Mouse (Mus musculus) neural tube, embryonic 15.5 days (tissue): ENCODE measurements at regions not wholly inside any gene's neighbourhood (a gene's known extent, or its start where the extent isn't known, plus 50 kb on each side); places are given as distances from the start of the nearest gene placed in this dataset.

ENCODE experiments used
- ATAC-seq: fragments of 200-750 bp; cut with Nextera tagmentation; 2 replicates; pipeline ENCODE4 v1.8.0; 2017; ENCODE audit warnings: mild to moderate bottlenecking, moderate TSS enrichment, moderate library complexity; ENCODE audit not compliant: low FRiP score
- H3K27ac ChIP-seq: fragments of 300-500 bp; sonication (generic); replicated peaks from 2 replicates; pipeline ENCODE4 v1.5.1; 2015; ENCODE audit warnings: mild to moderate bottlenecking, inconsistent platforms
- H3K27me3 ChIP-seq: fragments of 300-500 bp; sonication (generic); replicated peaks from 2 replicates; pipeline ENCODE4 v1.6.1; 2015; ENCODE audit warnings: inconsistent platforms
- H3K36me3 ChIP-seq: fragments of 300-500 bp; sonication (generic); 2 replicates; pipeline ENCODE4 v1.6.1; 2015; ENCODE audit warnings: inconsistent platforms
- H3K4me1 ChIP-seq: fragments of 300-500 bp; sonication (generic); 2 replicates; pipeline ENCODE4 v1.6.1; 2015; ENCODE audit warnings: inconsistent platforms
- H3K4me2 ChIP-seq: fragments of 300-500 bp; sonication (generic); 2 replicates; pipeline ENCODE4 v1.6.1; 2015; ENCODE audit warnings: inconsistent platforms, mild to moderate bottlenecking, moderate library complexity
- H3K4me3 ChIP-seq: fragments of 300-500 bp; sonication (generic); replicated peaks from 2 replicates; pipeline ENCODE4 v1.5.1; 2015; ENCODE audit warnings: mild to moderate bottlenecking, inconsistent platforms
- H3K9ac ChIP-seq: fragments of 300-500 bp; sonication (generic); replicated peaks from 2 replicates; pipeline ENCODE4 v1.6.1; 2015; ENCODE audit warnings: mild to moderate bottlenecking, inconsistent platforms
- H3K9me3 ChIP-seq: fragments of 300-500 bp; sonication (generic); replicated peaks from 2 replicates; pipeline ENCODE4 v1.6.1; 2016; ENCODE audit warnings: inconsistent platforms
- WGBS: fragments of 180-500 bp; shearing (Covaris S2); methylation state at CpG from one replicate; pipeline ENCODE4 v1.1.7; 2015; ENCODE audit warnings: mixed read lengths; 5-methylcytosine and 5-hydroxymethylcytosine counted together

- H3K9ac ChIP-seq: no peak overlapping the region
- 14% methylated on average over 14 of the region's 14 CpGs for WGBS
- ATAC-seq: peak; percentile 79; the same call in 1 of the 2 replicates
Measured at GRCm38 (mm10) chr19:26977887-26978639, 92.4 kb downstream of the Gm815 start.

GRCm38 (mm10) chr19:26978640-26979007 lies 92.9 kb downstream of the Gm815 start:
- H3K27ac ChIP-seq: no peak overlapping the region

More at GRCm38 (mm10) chr19:26977887-26978639, 92.4 kb downstream of the Gm815 start:
- Histone ChIP-seq H3K4me2 (peak overlapping the region; percentile 38), H3K27me3 (no peaks in the 10 kb centered on the region), H3K4me3 (no peak overlapping the region), H3K36me3 (no peaks in the 10 kb centered on the region), H3K27ac (peak overlapping the region; percentile 51), H3K9me3 (no peaks in the 10 kb centered on the region), H3K4me1 (peaks cover 19% of the 10 kb centered on the region)

GRCm38 (mm10) chr19:26979322-26979721 lies 93.6 kb downstream of the Gm815 start:
- WGBS: 73% methylated on average over 2 of the region's 2 CpGs

More at GRCm38 (mm10) chr19:26978640-26979007, 92.9 kb downstream of the Gm815 start:
- Histone ChIP-seq H3K4me1 (peaks cover 19% of the 10 kb centered on the region), H3K9me3 (no peaks in the 10 kb centered on the region), H3K27me3 (no peaks in the 10 kb centered on the region), H3K4me3 (no peak overlapping the region), H3K36me3 (no peaks in the 10 kb centered on the region), H3K9ac (no peak overlapping the region), H3K4me2 (no peak overlapping the region)
- 50% methylated on average over 3 of the region's 3 CpGs for WGBS
- ATAC-seq: no peak

GRCm38 (mm10) chr19:26986672-26987071 lies 101.0 kb downstream of the Gm815 start:
- no peaks in the 10 kb centered on the region for H3K36me3 ChIP-seq
- H3K27me3 ChIP-seq: no peaks in the 10 kb centered on the region
- H3K4me2 ChIP-seq: no peak overlapping the region
- H3K9ac ChIP-seq: no peak overlapping the region
- no peaks in the 10 kb centered on the region for H3K4me1 ChIP-seq
- no peak overlapping the region for H3K27ac ChIP-seq
- ATAC-seq: no peak
- H3K9me3 ChIP-seq: no peaks in the 10 kb centered on the region
- 92% methylated on average over 1 of the region's 1 CpGs for WGBS
- no peak overlapping the region for H3K4me3 ChIP-seq

More at GRCm38 (mm10) chr19:26979322-26979721, 93.6 kb downstream of the Gm815 start:
- Histone ChIP-seq H3K36me3 (no peaks in the 10 kb centered on the region), H3K4me1 (peaks cover 19% of the 10 kb centered on the region), H3K9ac (no peak overlapping the region), H3K27ac (no peak overlapping the region), H3K9me3 (no peaks in the 10 kb centered on the region), H3K27me3 (no peaks in the 10 kb centered on the region), H3K4me2 (no peak overlapping the region), H3K4me3 (no peak overlapping the region)
- no peak for ATAC-seq

GRCm38 (mm10) chr19:26987197-26987596 lies 101.5 kb downstream of the Gm815 start:
- no peak overlapping the region for H3K4me2 ChIP-seq
- H3K27me3 ChIP-seq: no peaks in the 10 kb centered on the region
- H3K9ac ChIP-seq: no peak overlapping the region
- H3K4me3 ChIP-seq: no peak overlapping the region
- ATAC-seq: no peak
- H3K4me1 ChIP-seq: no peaks in the 10 kb centered on the region
- H3K9me3 ChIP-seq: no peaks in the 10 kb centered on the region
- no peaks in the 10 kb centered on the region for H3K36me3 ChIP-seq
- WGBS: 84% methylated on average over 3 of the region's 3 CpGs
- H3K27ac ChIP-seq: no peak overlapping the region

- WGBS: 92% methylated on average over 6 of the region's 6 CpGs
- H3K4me3 ChIP-seq: no peak overlapping the region
- H3K36me3 ChIP-seq: no peaks in the 10 kb centered on the region
- no peaks in the 10 kb centered on the region for H3K4me1 ChIP-seq
- H3K27ac ChIP-seq: no peak overlapping the region
- ATAC-seq: no peak
- H3K27me3 ChIP-seq: no peaks in the 10 kb centered on the region
- H3K9me3 ChIP-seq: no peaks in the 10 kb centered on the region
- H3K4me2 ChIP-seq: no peak overlapping the region
- H3K9ac ChIP-seq: no peak overlapping the region
Measured at GRCm38 (mm10) chr19:26987909-26988456, 102.3 kb downstream of the Gm815 start.

- H3K9me3 ChIP-seq: no peaks in the 10 kb centered on the region
- H3K27ac ChIP-seq: no peak overlapping the region
- H3K27me3 ChIP-seq: no peaks in the 10 kb centered on the region
- no peaks in the 10 kb centered on the region; the same call in 1 of the 2 replicates for H3K4me1 ChIP-seq
- WGBS: 26% methylated on average over 4 of the region's 4 CpGs
- no peak overlapping the region for H3K9ac ChIP-seq
- H3K4me3 ChIP-seq: no peak overlapping the region
- no peak overlapping the region for H3K4me2 ChIP-seq
- H3K36me3 ChIP-seq: no peaks in the 10 kb centered on the region
- peak; percentile 75 for ATAC-seq
Measured at GRCm38 (mm10) chr19:26994586-26995352, 109.1 kb downstream of the Gm815 start.

GRCm38 (mm10) chr19:26999596-26999995 lies 113.9 kb downstream of the Gm815 start:
- Histone ChIP-seq H3K9me3 (no peaks in the 10 kb centered on the region), H3K9ac (no peak overlapping the region), H3K4me1 (no peaks in the 10 kb centered on the region; the same call in 1 of the 2 replicates), H3K27me3 (no peaks in the 10 kb centered on the region), H3K27ac (no peak overlapping the region), H3K36me3 (no peaks in the 10 kb centered on the region), H3K4me3 (no peak overlapping the region), H3K4me2 (no peak overlapping the region)
- ATAC-seq: no peak
- 45% methylated on average over 3 of the region's 3 CpGs for WGBS

GRCm38 (mm10) chr19:27021930-27022329 lies 136.2 kb downstream of the Gm815 start:
- H3K9ac ChIP-seq: no peak overlapping the region
- no peaks in the 10 kb centered on the region for H3K9me3 ChIP-seq
- 90% methylated on average over 3 of the region's 3 CpGs for WGBS
- no peaks in the 10 kb centered on the region for H3K4me1 ChIP-seq
- H3K27ac ChIP-seq: no peak overlapping the region
- ATAC-seq: no peak
- H3K36me3 ChIP-seq: no peaks in the 10 kb centered on the region
- H3K4me3 ChIP-seq: no peak overlapping the region
- H3K4me2 ChIP-seq: no peak overlapping the region
- H3K27me3 ChIP-seq: no peaks in the 10 kb centered on the region

GRCm38 (mm10) chr19:27022917-27023316 lies 137.2 kb downstream of the Gm815 start:
- H3K4me1 ChIP-seq: no peaks in the 10 kb centered on the region
- H3K27me3 ChIP-seq: no peaks in the 10 kb centered on the region
- 77% methylated on average over 5 of the region's 5 CpGs for WGBS
- no peak overlapping the region for H3K4me2 ChIP-seq
- H3K9ac ChIP-seq: no peak overlapping the region
- H3K36me3 ChIP-seq: no peaks in the 10 kb centered on the region
- H3K27ac ChIP-seq: no peak overlapping the region
- no peak overlapping the region for H3K4me3 ChIP-seq
- no peaks in the 10 kb centered on the region for H3K9me3 ChIP-seq
- ATAC-seq: no peak

- H3K27ac ChIP-seq: no peak overlapping the region
- no peaks in the 10 kb centered on the region for H3K36me3 ChIP-seq
- no peaks in the 10 kb centered on the region for H3K27me3 ChIP-seq
- H3K4me3 ChIP-seq: no peak overlapping the region
- no peak for ATAC-seq
- peaks cover 14% of the 10 kb centered on the region for H3K4me1 ChIP-seq
- H3K9me3 ChIP-seq: no peaks in the 10 kb centered on the region
- no peak overlapping the region for H3K9ac ChIP-seq
- no peak overlapping the region for H3K4me2 ChIP-seq
- WGBS: 67% methylated on average over 1 of the region's 1 CpGs
Measured at GRCm38 (mm10) chr19:27028834-27029233, 143.2 kb downstream of the Gm815 start.
